Mouse (Mus musculus) kidney, adult 9 months (tissue): ENCODE results near the gene Atg7.
"Not testable (repeated sequence)": the region's sequence is repeated elsewhere in the genome, so short reads cannot be mapped to it uniquely, and the experiment has no call there.

Source experiments
- DNase-seq: peaks from one replicate; pipeline ENCODE4 v3.0.0; 2022

Gene Atg7

GRCm38 (mm10) chr6:114886012-114886411, 243.1 kb downstream of the Atg7 start:
- DNase-seq = no peak

- DNase-seq = no peak
These were observed 243.8 kb downstream of the Atg7 start for GRCm38 (mm10) chr6:114886504-114887361.

GRCm38 (mm10) chr6:114888922-114889321, 246.0 kb downstream of the Atg7 start:
- peak; percentile 93 for DNase-seq

GRCm38 (mm10) chr6:114889971-114890370, 247.1 kb downstream of the Atg7 start:
- DNase-seq = not testable (repeated sequence)

GRCm38 (mm10) chr6:114890411-114891115, 247.7 kb downstream of the Atg7 start:
- peak; percentile 92 for DNase-seq

GRCm38 (mm10) chr6:114891272-114891671, 248.4 kb downstream of the Atg7 start:
- DNase-seq = no peak

- DNase-seq = no peak
These were observed 248.9 kb downstream of the Atg7 start for GRCm38 (mm10) chr6:114891771-114892170.

GRCm38 (mm10) chr6:114892363-114892762, 249.5 kb downstream of the Atg7 start:
- no peak for DNase-seq

- DNase-seq = peak; percentile 55
These were observed 250.7 kb downstream of the Atg7 start for GRCm38 (mm10) chr6:114893427-114894209.

- no peak for DNase-seq
These were observed 251.7 kb downstream of the Atg7 start for GRCm38 (mm10) chr6:114894548-114895106.

- no peak for DNase-seq
These were observed 252.3 kb downstream of the Atg7 start for GRCm38 (mm10) chr6:114895191-114895590.

GRCm38 (mm10) chr6:114896281-114896680, 253.4 kb downstream of the Atg7 start:
- no peak for DNase-seq

- DNase-seq = no peak
These were observed 256.1 kb downstream of the Atg7 start for GRCm38 (mm10) chr6:114898949-114899348.

- no peak for DNase-seq
These were observed 256.8 kb downstream of the Atg7 start for GRCm38 (mm10) chr6:114899652-114900051.

GRCm38 (mm10) chr6:114900194-114900593, 257.3 kb downstream of the Atg7 start:
- DNase-seq = no peak

- no peak for DNase-seq
These were observed 258.5 kb downstream of the Atg7 start for GRCm38 (mm10) chr6:114901321-114901824.

GRCm38 (mm10) chr6:114901921-114902320, 259.0 kb downstream of the Atg7 start:
- DNase-seq = no peak

- DNase-seq = no peak
These were observed 261.3 kb downstream of the Atg7 start for GRCm38 (mm10) chr6:114904233-114904632.

- no peak for DNase-seq
These were observed 261.9 kb downstream of the Atg7 start for GRCm38 (mm10) chr6:114904818-114905217.

GRCm38 (mm10) chr6:114905253-114906028, 262.5 kb downstream of the Atg7 start:
- no peak for DNase-seq

GRCm38 (mm10) chr6:114906209-114906608, 263.3 kb downstream of the Atg7 start:
- DNase-seq = no peak

- DNase-seq = no peak
These were observed 264.6 kb downstream of the Atg7 start for GRCm38 (mm10) chr6:114907459-114907858.
